In genomic region chr9:124038158-124038582, GRCm38 (mm10) we compare ENCODE assay signal across 19 mouse cellular contexts. TPM values are rescaled to one million over a fixed set of nuclear protein-coding genes. Genes with fewer than 3 reads are reported as not detected.
DNase-seq lines count a peak whose midpoint lies in the region; ATAC-seq and TF ChIP-seq lines count a peak whose summit lies in the region.
"Had no signal": no experiment of that assay in that cellular context is flagged by ENCODE, and none has a peak within 500 bp of the region (broad histone marks: within the 10 kb centered on the region; RNA-seq: fewer than 3 reads in every experiment).

No protein-coding gene starts in this region.

- ATAC-seq in liver, embryonic 11.5 days (replicated peaks; ENCODE audit: low FRiP score): peak; percentile 56
- peak; percentile 57 for ATAC-seq in liver, embryonic 12.5 days
- peak; percentile 71 for ATAC-seq in megakaryocyte-erythroid progenitor cell, adult 5-6 weeks (replicated peaks; ENCODE audit: low FRiP score, low TSS enrichment, poor library complexity, severe bottlenecking)
- ATAC-seq in forebrain, postnatal 0 days: no peak
- ATAC-seq in activated CD4-positive, CD25-positive, alpha-beta regulatory T cell, adult 4 months: no peak
- ATAC-seq: forebrain, embryonic 13.5 days had no signal

- H3K36me3 ChIP-seq in liver, embryonic 11.5 days (ENCODE audit: control insufficient read depth, insufficient read depth, low read length): no peaks in the 10 kb centered on the region
- H3K36me3 ChIP-seq in liver, embryonic 12.5 days: no peaks in the 10 kb centered on the region
- no peaks in the 10 kb centered on the region for H3K36me3 ChIP-seq in forebrain, postnatal 0 days (ENCODE audit: insufficient read depth)
- H3K36me3 ChIP-seq: embryonic facial prominence, embryonic 15.5 days; limb, embryonic 15.5 days had no signal

- H3K4me3 ChIP-seq in liver, embryonic 11.5 days (ENCODE audit: low read depth, low read length): no peak overlapping the region
- no peak overlapping the region for H3K4me3 ChIP-seq in liver, embryonic 12.5 days
- no peak overlapping the region for H3K4me3 ChIP-seq in forebrain, postnatal 0 days (ENCODE audit: low read depth, low read length)
- H3K4me3 ChIP-seq: embryonic facial prominence, embryonic 15.5 days; forebrain, embryonic 13.5 days; limb, embryonic 15.5 days had no signal

- H3K9me3 ChIP-seq in liver, embryonic 11.5 days (ENCODE audit: control insufficient read depth, low read length): no peaks in the 10 kb centered on the region
- H3K9me3 ChIP-seq in liver, embryonic 12.5 days (replicated peaks): no peaks in the 10 kb centered on the region
- H3K9me3 ChIP-seq in forebrain, postnatal 0 days (ENCODE audit: low read length): no peaks in the 10 kb centered on the region
- H3K9me3 ChIP-seq: embryonic facial prominence, embryonic 15.5 days; forebrain, embryonic 13.5 days; limb, embryonic 15.5 days had no signal

- no peak for DNase-seq in liver, embryonic 11.5 days (ENCODE audit: low spot score)
- DNase-seq in liver (no peak), MEL-GATA-1-ER (ENCODE audit: extremely low read depth, low read depth) (peak; percentile 25)
- DNase-seq in forebrain, postnatal 0 days: no peak
- DNase-seq: cerebellum, adult 8-10 months; thymus, adult 2 months had no signal

- no peak overlapping the region for H3K27ac ChIP-seq in liver, embryonic 11.5 days (ENCODE audit: low read depth, low read length)
- H3K27ac ChIP-seq in liver, embryonic 12.5 days: 0 out of 2 replicates have a peak overlapping the region, but pooled peaks have one; percentile 15
- H3K27ac ChIP-seq in forebrain, postnatal 0 days (ENCODE audit: low read depth, low read length): no peak overlapping the region
- H3K27ac ChIP-seq: embryonic facial prominence, embryonic 15.5 days; forebrain, embryonic 13.5 days; limb, embryonic 15.5 days had no signal

- TF ChIP-seq CTCF in forebrain, postnatal 0 days (IDR thresholded peaks at IDR 0.05; ENCODE audit: low read depth): no peak

- WGBS in liver, embryonic 11.5 days: 30% methylated on average over 2 of the region's 2 CpGs
- 9% methylated on average over 2 of the region's 2 CpGs for WGBS in liver, embryonic 12.5 days (ENCODE audit: insufficient replicate concordance)
- 76% methylated on average over 2 of the region's 2 CpGs for WGBS in forebrain, postnatal 0 days

- no peaks in the 10 kb centered on the region for H3K27me3 ChIP-seq in liver, embryonic 11.5 days (replicated peaks; ENCODE audit: control insufficient read depth, insufficient read depth, low read length)
- no peaks in the 10 kb centered on the region for H3K27me3 ChIP-seq in liver, embryonic 12.5 days (replicated peaks)
- H3K27me3 ChIP-seq in forebrain, postnatal 0 days (ENCODE audit: insufficient read depth, low read length): no peaks in the 10 kb centered on the region
- H3K27me3 ChIP-seq: embryonic facial prominence, embryonic 15.5 days; forebrain, embryonic 13.5 days; limb, embryonic 15.5 days had no signal

- no peak overlapping the region for H3K9ac ChIP-seq in liver, embryonic 11.5 days (ENCODE audit: low read depth, low read length)
- no peak overlapping the region for H3K9ac ChIP-seq in liver, embryonic 12.5 days
- no peak overlapping the region for H3K9ac ChIP-seq in forebrain, postnatal 0 days
- H3K9ac ChIP-seq: embryonic facial prominence, embryonic 15.5 days; forebrain, embryonic 13.5 days; limb, embryonic 15.5 days had no signal

- peaks cover 13% of the 10 kb centered on the region for H3K4me1 ChIP-seq in liver, embryonic 11.5 days (replicated peaks; ENCODE audit: control insufficient read depth, insufficient read depth, low read length)
- H3K4me1 ChIP-seq in liver, embryonic 12.5 days: peaks cover 25% of the 10 kb centered on the region
- H3K4me1 ChIP-seq in forebrain, postnatal 0 days (ENCODE audit: insufficient read depth): no peaks in the 10 kb centered on the region
- H3K4me1 ChIP-seq: embryonic facial prominence, embryonic 15.5 days; limb, embryonic 15.5 days had no signal

- peak overlapping the region; percentile 2; the same call in 1 of the 2 replicates for H3K4me2 ChIP-seq in liver, embryonic 11.5 days
- no peak overlapping the region for H3K4me2 ChIP-seq in liver, embryonic 12.5 days
- H3K4me2 ChIP-seq in forebrain, postnatal 0 days (ENCODE audit: low read depth): no peak overlapping the region
- H3K4me2 ChIP-seq: embryonic facial prominence, embryonic 15.5 days; forebrain, embryonic 13.5 days; limb, embryonic 15.5 days had no signal

RNA-seq across cellular contexts. Expression of gene Ccr3, which starts 16.4 kb away (rescaled TPM):
- polyA plus RNA-seq in liver, embryonic 11.5 days (2014; fragmentation: Nextera tagmentation; extraction: Ambion mirVana): 0.04 and 0.05 TPM in 2 replicates
- polyA plus RNA-seq in liver, embryonic 12.5 days (2016; fragmentation: Nextera tagmentation; extraction: Ambion mirVana): 0.05 TPM in 1 of 2 replicates, not detected in the other
- total RNA-seq in megakaryocyte-erythroid progenitor cell, adult 5-6 weeks (2014; fragmentation: Nextera tagmentation): not detected in 2 replicates
- total RNA-seq in megakaryocyte-erythroid progenitor cell, adult 5-6 weeks (2017): not detected in 2 replicates
- total RNA-seq in forebrain, postnatal 0 days (2014; rRNA removed): 0.05 TPM in 1 of 2 replicates, not detected in the other
- polyA plus RNA-seq in forebrain, postnatal 0 days (2015; fragmentation: Nextera tagmentation; extraction: Ambion mirVana): not detected in 2 replicates
- 1 to 10 TPM; 1.6 to 2.2 TPM for polyA plus RNA-seq in activated CD4-positive, CD25-positive, alpha-beta regulatory T cell, adult 4 months (2017; shearing (Covaris generic))
- total RNA-seq: adrenal gland, adult 18-20 months; heart, adult 18-20 months; heart, postnatal 14 days had no signal
- polyA plus RNA-seq: forebrain, embryonic 13.5 days; hindbrain, embryonic 16.5 days; limb, embryonic 15.5 days had no signal

RNA-seq across cellular contexts. Expression of gene Ccr1l1, which starts 60.0 kb away (rescaled TPM):
- not detected in 2 replicates for polyA plus RNA-seq in liver, embryonic 11.5 days (2014; fragmentation: Nextera tagmentation; extraction: Ambion mirVana)
- not detected in 2 replicates for polyA plus RNA-seq in liver, embryonic 12.5 days (2016; fragmentation: Nextera tagmentation; extraction: Ambion mirVana)
- not detected in 2 replicates for total RNA-seq in megakaryocyte-erythroid progenitor cell, adult 5-6 weeks (2014; fragmentation: Nextera tagmentation)
- total RNA-seq in megakaryocyte-erythroid progenitor cell, adult 5-6 weeks (2017): not detected in 2 replicates
- not detected in 2 replicates for total RNA-seq in forebrain, postnatal 0 days (2014; rRNA removed)
- not detected in 2 replicates for polyA plus RNA-seq in forebrain, postnatal 0 days (2015; fragmentation: Nextera tagmentation; extraction: Ambion mirVana)
- polyA plus RNA-seq in activated CD4-positive, CD25-positive, alpha-beta regulatory T cell, adult 4 months (2017; shearing (Covaris generic)): not detected
- total RNA-seq: adrenal gland, adult 18-20 months; heart, adult 18-20 months; heart, postnatal 14 days; left cerebral cortex, postnatal 14 days; monocyte, adult 5-6 weeks had no signal
- polyA plus RNA-seq: embryonic facial prominence, embryonic 15.5 days; forebrain, embryonic 13.5 days; hindbrain, embryonic 16.5 days; limb, embryonic 15.5 days; stomach, embryonic 14.5 days; thymus, adult 2 months had no signal

Comparison
In these comparisons a context has a peak if more than half of its experiments do, and no peak if none do; other contexts are left out.
1. ATAC-seq: peak in liver, embryonic 11.5 days (single experiment), liver, embryonic 12.5 days (single experiment) and megakaryocyte-erythroid progenitor cell, adult 5-6 weeks (single experiment); none in forebrain, postnatal 0 days (single experiment) and activated CD4-positive, CD25-positive, alpha-beta regulatory T cell, adult 4 months (single experiment).